Mouse (Mus musculus): Measurements from ENCODE around the gene Fign. TPM values are rescaled to one million over a fixed set of nuclear protein-coding genes. Genes with fewer than 3 reads are reported as not detected.

The Fign gene
- total and polyA plus RNA-seq, 2 experiments from 2014 or later, result 10.7 to 11.6 TPM

DNA sequence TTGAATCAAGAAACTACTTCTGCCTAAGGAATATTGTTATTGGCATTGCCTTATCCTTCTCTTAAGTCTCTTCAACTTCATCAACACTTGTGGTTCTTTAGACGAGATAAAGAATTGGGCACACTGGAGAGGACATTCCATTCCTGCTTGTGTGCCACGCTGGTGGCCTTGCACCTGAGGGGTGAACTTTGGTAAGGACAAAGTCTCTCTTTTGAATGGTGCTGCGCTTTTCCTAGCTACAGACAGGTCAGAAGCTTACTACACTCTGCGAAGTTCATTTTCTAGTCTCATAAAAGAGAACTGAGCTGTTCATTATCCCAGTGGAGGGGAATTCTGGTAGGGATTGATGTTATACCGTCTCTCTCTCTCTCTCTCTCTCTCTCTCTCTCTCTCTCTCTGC, 38.4 kb downstream of the Fign start:
- ATAC-seq, result no peak
- no peak overlapping the region for H3K9ac ChIP-seq
- no peak for DNase-seq
- H3K4me2 ChIP-seq (ENCODE audit: low read depth), result no peak overlapping the region
- no peak overlapping the region for H3K4me3 ChIP-seq (ENCODE audit: low read depth, low read length)
- no peaks in the 10 kb centered on the region for H3K36me3 ChIP-seq (ENCODE audit: insufficient read depth)
- 83% methylated on average over 5 of the region's 5 CpGs for WGBS
- no peak overlapping the region for H3K27ac ChIP-seq (ENCODE audit: low read depth, low read length)
- no peaks in the 10 kb centered on the region for H3K9me3 ChIP-seq (ENCODE audit: low read length)
- H3K4me1 ChIP-seq (ENCODE audit: insufficient read depth), result no peaks in the 10 kb centered on the region
- no peaks in the 10 kb centered on the region for H3K27me3 ChIP-seq (ENCODE audit: insufficient read depth, low read length)
- TF ChIP-seq CTCF (IDR thresholded peaks at IDR 0.05; ENCODE audit: low read depth), result no peak

DNA sequence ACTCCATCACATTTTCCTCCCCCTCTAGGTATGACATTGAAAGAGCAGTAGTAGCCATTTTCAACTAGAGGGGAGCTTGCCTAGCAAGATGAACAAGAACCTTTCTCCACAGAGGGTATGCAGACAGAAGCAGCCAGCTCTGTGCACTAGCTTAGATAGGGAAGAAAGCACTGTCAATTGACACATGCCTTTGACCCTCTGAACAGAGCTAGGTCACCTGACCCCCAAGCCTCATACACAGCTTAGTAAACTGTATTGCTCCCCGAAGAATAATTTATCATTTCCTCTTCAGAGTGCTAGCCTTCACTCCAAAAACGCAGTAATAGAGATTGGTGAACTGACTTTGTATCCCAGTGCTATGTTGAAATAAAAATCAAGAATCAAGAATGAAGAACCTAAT, 49.7 kb downstream of the Fign start:
- Histone ChIP-seq H3K27ac (ENCODE audit: low read depth, low read length) (no peak overlapping the region), H3K9ac (no peak overlapping the region), H3K27me3 (ENCODE audit: insufficient read depth, low read length) (no peaks in the 10 kb centered on the region), H3K4me3 (ENCODE audit: low read depth, low read length) (no peak overlapping the region), H3K4me2 (ENCODE audit: low read depth) (no peak overlapping the region), H3K36me3 (ENCODE audit: insufficient read depth) (no peaks in the 10 kb centered on the region), H3K9me3 (ENCODE audit: low read length) (no peaks in the 10 kb centered on the region), H3K4me1 (ENCODE audit: insufficient read depth) (no peaks in the 10 kb centered on the region)
- TF ChIP-seq CTCF (IDR thresholded peaks at IDR 0.05; ENCODE audit: low read depth), result no peak
- DNase-seq (no peak), ATAC-seq (no peak)
- 88% methylated on average over 2 of the region's 2 CpGs for WGBS

DNA sequence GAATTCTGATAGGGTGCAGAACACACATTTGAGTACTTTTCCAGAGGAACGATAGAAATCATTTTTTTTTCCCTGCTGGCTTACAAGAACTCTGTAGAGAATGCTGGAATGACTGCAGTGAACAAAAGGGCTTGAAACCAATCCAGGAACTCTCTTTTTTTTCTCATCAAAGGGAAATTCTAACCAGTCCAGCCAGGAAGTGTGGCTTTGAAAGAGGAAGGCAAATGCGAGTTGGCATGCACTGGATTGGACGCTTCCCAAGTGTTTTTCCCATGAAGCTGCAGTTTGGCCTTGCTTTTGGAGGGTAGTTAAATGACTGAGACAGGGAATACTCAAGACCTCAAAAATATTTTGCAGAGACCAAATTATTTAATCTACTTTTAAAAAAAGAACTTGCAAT, 54.7 kb downstream of the Fign start:
- ATAC-seq (no peak), DNase-seq (peak; percentile 75)
- no peak overlapping the region for H3K4me2 ChIP-seq (ENCODE audit: low read depth)
- no peak for TF ChIP-seq CTCF (IDR thresholded peaks at IDR 0.05; ENCODE audit: low read depth)
- H3K27ac ChIP-seq (ENCODE audit: low read depth, low read length), result no peak overlapping the region
- H3K9me3 ChIP-seq (ENCODE audit: low read length), result no peaks in the 10 kb centered on the region
- H3K36me3 ChIP-seq (ENCODE audit: insufficient read depth), result no peaks in the 10 kb centered on the region
- H3K4me3 ChIP-seq (ENCODE audit: low read depth, low read length), result no peak overlapping the region
- WGBS, result 17% methylated on average over 3 of the region's 3 CpGs
- no peaks in the 10 kb centered on the region for H3K4me1 ChIP-seq (ENCODE audit: insufficient read depth)
- no peaks in the 10 kb centered on the region for H3K27me3 ChIP-seq (ENCODE audit: insufficient read depth, low read length)
- H3K9ac ChIP-seq, result no peak overlapping the region

GRCm38 (mm10) chr2:64035393-64035792, 62.4 kb downstream of the Fign start:
- Histone ChIP-seq H3K9me3 (ENCODE audit: low read length) (no peaks in the 10 kb centered on the region), H3K4me3 (ENCODE audit: low read depth, low read length) (no peak overlapping the region), H3K9ac (no peak overlapping the region), H3K27ac (ENCODE audit: low read depth, low read length) (no peak overlapping the region), H3K4me1 (ENCODE audit: insufficient read depth) (no peaks in the 10 kb centered on the region), H3K27me3 (ENCODE audit: insufficient read depth, low read length) (no peaks in the 10 kb centered on the region), H3K4me2 (ENCODE audit: low read depth) (no peak overlapping the region), H3K36me3 (ENCODE audit: insufficient read depth) (no peaks in the 10 kb centered on the region)
- ATAC-seq (0 out of 2 replicates have a peak, but pooled peaks have one; percentile 34), DNase-seq (no peak)
- WGBS, result 53% methylated on average over 3 of the region's 3 CpGs
- TF ChIP-seq CTCF (IDR thresholded peaks at IDR 0.05; ENCODE audit: low read depth), result no peak

DNA sequence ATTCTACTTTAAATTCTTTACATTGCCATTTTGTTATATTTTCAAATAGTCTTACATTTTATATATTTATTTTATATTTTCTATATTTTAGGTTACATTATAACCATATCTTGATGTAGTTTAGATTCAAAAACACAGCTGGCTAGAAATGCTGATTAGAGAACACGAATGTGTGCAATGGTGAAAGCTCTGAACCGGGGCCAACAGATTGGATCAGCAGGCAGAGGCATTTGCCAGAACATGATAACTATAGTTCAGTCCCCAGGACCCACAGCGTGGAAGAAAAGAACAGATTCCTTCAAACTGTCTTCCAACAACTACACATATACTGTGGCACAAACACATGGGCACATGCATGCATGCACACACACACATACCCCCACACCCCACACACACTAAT, 64.0 kb downstream of the Fign start:
- WGBS, result 48% methylated on average over 3 of the region's 3 CpGs
- no peak for DNase-seq

DNA sequence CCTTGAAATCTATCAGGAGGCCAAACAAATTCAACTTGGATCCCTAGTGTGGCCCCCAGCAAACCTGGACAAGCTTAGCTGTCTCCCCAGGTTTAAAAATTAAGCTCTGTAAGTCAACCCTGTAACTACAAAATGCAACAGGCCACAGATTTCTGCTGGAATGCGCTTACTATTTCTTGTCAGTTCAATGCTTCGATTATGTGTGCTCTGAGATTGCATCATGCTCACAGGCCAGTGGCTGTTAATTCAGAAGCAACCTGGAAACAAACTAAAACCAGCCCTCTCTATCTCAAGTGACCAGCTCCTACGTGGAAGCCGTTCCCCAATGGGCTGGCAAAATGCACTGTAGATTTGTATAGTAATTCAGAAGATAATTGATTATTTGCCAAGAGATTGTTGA, 71.9 kb downstream of the Fign start:
- H3K4me3 ChIP-seq (ENCODE audit: low read depth, low read length), result no peak overlapping the region
- no peaks in the 10 kb centered on the region for H3K36me3 ChIP-seq (ENCODE audit: insufficient read depth)
- no peak for DNase-seq
- H3K4me1 ChIP-seq (ENCODE audit: insufficient read depth), result no peaks in the 10 kb centered on the region
- H3K27me3 ChIP-seq (ENCODE audit: insufficient read depth, low read length), result no peaks in the 10 kb centered on the region
- no peak overlapping the region for H3K4me2 ChIP-seq (ENCODE audit: low read depth)
- no peak overlapping the region for H3K9ac ChIP-seq
- no peaks in the 10 kb centered on the region for H3K9me3 ChIP-seq (ENCODE audit: low read length)
- no peak for TF ChIP-seq CTCF (IDR thresholded peaks at IDR 0.05; ENCODE audit: low read depth)
- ATAC-seq, result no peak
- no peak overlapping the region for H3K27ac ChIP-seq (ENCODE audit: low read depth, low read length)
- whole genome bisulfite sequencing, result 72% methylated on average over 4 of the region's 4 CpGs

More for the DNA sequence above, 64.0 kb downstream of the Fign start:
- H3K4me3 ChIP-seq (ENCODE audit: low read depth, low read length), result no peak overlapping the region
- no peaks in the 10 kb centered on the region for H3K4me1 ChIP-seq (ENCODE audit: insufficient read depth)
- no peaks in the 10 kb centered on the region for H3K27me3 ChIP-seq (ENCODE audit: insufficient read depth, low read length)
- no peak overlapping the region for H3K27ac ChIP-seq (ENCODE audit: low read depth, low read length)
- H3K36me3 ChIP-seq (ENCODE audit: insufficient read depth), result no peaks in the 10 kb centered on the region
- no peak overlapping the region for H3K4me2 ChIP-seq (ENCODE audit: low read depth)
- no peak for TF ChIP-seq CTCF (IDR thresholded peaks at IDR 0.05; ENCODE audit: low read depth)
- ATAC-seq, result no peak
- no peak overlapping the region for H3K9ac ChIP-seq
- H3K9me3 ChIP-seq (ENCODE audit: low read length), result no peaks in the 10 kb centered on the region

DNA sequence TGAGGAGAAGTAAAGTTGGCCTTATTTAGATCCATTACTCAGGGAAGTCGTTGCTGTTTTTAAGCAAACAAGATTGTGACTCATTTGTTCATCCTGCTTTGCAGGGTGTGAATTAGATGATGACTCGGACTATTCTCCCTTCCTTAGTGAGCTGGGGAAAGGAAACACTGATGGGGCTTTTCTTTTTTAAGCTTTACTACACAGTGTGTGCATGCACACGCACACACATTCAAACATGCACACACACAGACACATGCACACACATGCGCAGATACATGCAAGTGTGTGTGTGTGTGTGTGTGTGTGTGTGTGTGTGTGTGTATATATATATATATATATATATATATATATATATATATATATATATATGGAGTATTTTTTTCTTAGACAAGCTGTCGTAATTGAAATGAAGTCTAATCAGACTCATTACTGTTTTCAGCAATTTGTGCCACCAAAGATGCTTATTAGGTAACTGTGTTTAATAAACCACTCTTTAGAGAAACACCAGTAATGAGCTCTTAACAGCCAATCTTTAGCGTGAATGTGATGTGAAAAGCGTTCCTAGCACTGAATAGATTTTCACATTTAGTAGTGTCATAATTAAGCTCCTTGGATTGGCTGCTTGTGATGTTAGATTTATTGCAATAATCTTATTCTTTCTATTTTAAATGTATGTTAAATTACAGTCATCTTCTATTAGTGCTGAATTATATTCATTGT, 103.4 kb downstream of the Fign start:
- H3K9me3 ChIP-seq (ENCODE audit: low read length), result no peaks in the 10 kb centered on the region
- no peak overlapping the region for H3K4me3 ChIP-seq (ENCODE audit: low read depth, low read length)
- no peak for TF ChIP-seq CTCF (IDR thresholded peaks at IDR 0.05; ENCODE audit: low read depth)
- ATAC-seq (peak; percentile 42; the same call in 1 of the 2 replicates), DNase-seq (no peak)
- H3K9ac ChIP-seq, result no peak overlapping the region
- H3K27me3 ChIP-seq (ENCODE audit: insufficient read depth, low read length), result no peaks in the 10 kb centered on the region
- no peaks in the 10 kb centered on the region for H3K4me1 ChIP-seq (ENCODE audit: insufficient read depth)
- WGBS, result 48% methylated on average over 7 of the region's 7 CpGs
- H3K36me3 ChIP-seq (ENCODE audit: insufficient read depth), result no peaks in the 10 kb centered on the region
- no peak overlapping the region for H3K27ac ChIP-seq (ENCODE audit: low read depth, low read length)
- no peak overlapping the region for H3K4me2 ChIP-seq (ENCODE audit: low read depth)
